Mouse (Mus musculus) E14TG2a.4 (cell line): ENCODE results near the gene Eif6.

ENCODE experiments used
- H3K27me3 ChIP-seq: 2 replicates; pipeline ENCODE4 v1.6.1; 2014; ENCODE audit warnings: low read length, control low read depth; ENCODE audit not compliant: insufficient read depth
- H3K36me3 ChIP-seq: 2 replicates; pipeline ENCODE4 v1.6.1; 2014; ENCODE audit warnings: low read length, control low read depth; ENCODE audit not compliant: insufficient read depth
- H3K4me1 ChIP-seq: replicated peaks from 2 replicates; pipeline ENCODE4 v1.6.1; 2014; ENCODE audit warnings: low read depth, low read length, control low read depth
- H3K4me3 ChIP-seq: replicated peaks from 2 replicates; pipeline ENCODE4 v1.5.1; 2014; ENCODE audit warnings: mild to moderate bottlenecking, low read length
- H3K9me3 ChIP-seq: 2 replicates; pipeline ENCODE4 v1.6.1; 2014; ENCODE audit warnings: low read length, control low read depth
- CTCF ChIP-seq: conservative IDR thresholded peaks from 2 replicates; pipeline ENCODE4 v1.5.1; 2014; ENCODE audit warnings: low read length
- NANOG ChIP-seq: IDR thresholded peaks from 2 replicates; pipeline ENCODE4 v1.6.1; 2014; ENCODE audit warnings: borderline replicate concordance, low read length, mixed read lengths
- POU5F1 ChIP-seq: IDR thresholded peaks from 2 replicates; pipeline ENCODE4 v1.6.1; 2014; ENCODE audit warnings: low read length, borderline replicate concordance

Eif6 gene

GRCm38 (mm10) chr2:155806548-155806947, 20.2 kb downstream of the Eif6 start:
- H3K36me3 ChIP-seq: no peaks in the 10 kb centered on the region
- no peaks in the 10 kb centered on the region for H3K9me3 ChIP-seq
- no peak for TF ChIP-seq POU5F1
- TF ChIP-seq NANOG: no peak
- TF ChIP-seq CTCF: no peak
- H3K27me3 ChIP-seq: peaks cover 38% of the 10 kb centered on the region
- peaks cover 18% of the 10 kb centered on the region for H3K4me1 ChIP-seq
- no peak overlapping the region for H3K4me3 ChIP-seq

GRCm38 (mm10) chr2:155805925-155806255, 20.8 kb downstream of the Eif6 start:
- Histone ChIP-seq H3K27me3 (peaks cover 40% of the 10 kb centered on the region), H3K9me3 (no peaks in the 10 kb centered on the region), H3K4me3 (no peak overlapping the region), H3K36me3 (no peaks in the 10 kb centered on the region), H3K4me1 (peaks cover 13% of the 10 kb centered on the region)
- TF ChIP-seq NANOG (no peak), CTCF (no peak), POU5F1 (no peak)

DNA sequence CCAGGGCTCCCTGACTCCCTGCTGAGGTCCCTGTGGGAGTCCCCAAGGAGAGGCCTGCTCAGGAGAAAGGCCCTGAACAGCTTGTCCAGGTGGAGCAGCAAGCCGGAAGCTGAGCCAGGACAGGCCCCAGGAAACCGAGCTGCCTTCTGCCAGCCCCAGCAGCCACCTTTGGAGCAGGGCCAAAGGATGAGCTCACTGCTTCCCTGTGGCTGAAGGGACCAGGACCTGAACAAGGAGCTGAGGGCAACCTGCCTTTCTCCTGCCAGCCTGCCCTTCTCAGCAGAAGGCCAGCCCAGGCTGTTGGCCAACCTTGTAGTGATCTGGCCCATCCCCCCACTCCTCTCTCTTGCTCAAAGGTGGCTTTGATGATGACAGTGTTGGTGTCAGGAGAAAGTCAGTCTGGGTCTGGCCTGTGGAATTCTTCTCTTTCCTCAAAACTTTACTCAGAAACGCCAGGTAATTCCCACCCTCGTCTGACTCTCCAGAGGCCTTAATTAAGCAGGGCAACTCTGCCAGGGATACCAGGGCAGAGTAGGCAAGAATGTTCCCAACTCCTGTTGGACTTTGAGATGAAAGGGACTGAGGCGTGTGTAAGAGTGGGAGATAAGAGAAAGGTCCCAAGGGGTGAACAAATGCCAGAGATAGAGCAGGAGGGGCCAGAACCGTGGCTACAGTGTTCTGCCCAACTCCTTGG, 21.3 kb downstream of the Eif6 start:
- Histone ChIP-seq H3K36me3 (no peaks in the 10 kb centered on the region), H3K4me3 (no peak overlapping the region), H3K4me1 (peaks cover 8% of the 10 kb centered on the region), H3K27me3 (peaks cover 36% of the 10 kb centered on the region), H3K9me3 (no peaks in the 10 kb centered on the region)
- no peak for TF ChIP-seq NANOG
- TF ChIP-seq POU5F1: no peak
- no peak for TF ChIP-seq CTCF

DNA sequence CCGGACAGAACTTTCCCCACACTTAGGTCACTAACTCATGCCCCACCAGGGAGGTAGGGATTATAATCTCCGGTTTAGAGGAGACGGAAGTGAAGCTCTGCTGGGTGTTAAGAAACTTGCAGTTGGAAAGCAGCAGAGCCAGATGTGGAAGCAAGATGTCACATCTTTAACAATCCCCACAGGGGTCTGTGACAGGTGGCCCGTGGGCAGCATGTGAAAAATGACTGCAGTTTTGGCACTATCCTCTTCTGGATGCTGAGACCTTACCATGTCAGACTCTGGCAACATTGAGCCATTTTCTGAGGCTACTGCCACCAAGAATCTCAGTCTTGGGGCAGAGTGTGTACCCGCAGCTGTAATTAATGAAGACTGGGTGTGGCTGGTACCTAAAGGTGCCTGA, 22.7 kb downstream of the Eif6 start:
- Histone ChIP-seq H3K36me3 (no peaks in the 10 kb centered on the region), H3K4me3 (no peak overlapping the region), H3K9me3 (no peaks in the 10 kb centered on the region), H3K27me3 (peaks cover 29% of the 10 kb centered on the region), H3K4me1 (no peaks in the 10 kb centered on the region)
- no peak for TF ChIP-seq NANOG
- TF ChIP-seq POU5F1: no peak
- TF ChIP-seq CTCF: no peak

- Histone ChIP-seq H3K27me3 (peaks cover 27% of the 10 kb centered on the region), H3K36me3 (no peaks in the 10 kb centered on the region), H3K9me3 (no peaks in the 10 kb centered on the region), H3K4me1 (no peaks in the 10 kb centered on the region), H3K4me3 (no peak overlapping the region)
- TF ChIP-seq NANOG (no peak), CTCF (peak; percentile 59), POU5F1 (no peak)
Measured at GRCm38 (mm10) chr2:155802761-155803160, 24.0 kb downstream of the Eif6 start.

DNA sequence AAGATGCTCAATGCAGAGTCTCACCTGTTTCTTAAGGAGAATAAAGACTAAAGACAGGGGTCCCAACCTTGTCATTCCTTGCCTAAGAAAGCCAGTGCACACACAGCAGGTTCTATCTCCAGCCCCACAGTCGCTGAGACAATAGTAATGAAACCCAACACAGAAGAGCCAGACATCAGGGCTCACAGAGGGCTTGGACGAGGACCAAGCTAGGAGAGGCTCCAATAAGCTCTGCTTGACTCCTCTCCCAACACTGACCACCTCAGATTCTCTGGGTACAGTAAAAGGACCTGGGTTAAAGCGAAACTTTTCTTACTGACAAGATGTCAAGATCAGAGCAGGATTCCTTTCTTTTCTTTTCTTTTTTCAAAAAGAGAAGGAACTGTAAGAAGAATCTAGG, 28.1 kb downstream of the Eif6 start:
- peaks cover 12% of the 10 kb centered on the region for H3K27me3 ChIP-seq
- peaks cover 7% of the 10 kb centered on the region for H3K4me1 ChIP-seq
- no peaks in the 10 kb centered on the region for H3K36me3 ChIP-seq
- TF ChIP-seq NANOG: no peak
- no peak for TF ChIP-seq POU5F1
- no peak for TF ChIP-seq CTCF
- no peaks in the 10 kb centered on the region for H3K9me3 ChIP-seq
- H3K4me3 ChIP-seq: no peak overlapping the region

DNA sequence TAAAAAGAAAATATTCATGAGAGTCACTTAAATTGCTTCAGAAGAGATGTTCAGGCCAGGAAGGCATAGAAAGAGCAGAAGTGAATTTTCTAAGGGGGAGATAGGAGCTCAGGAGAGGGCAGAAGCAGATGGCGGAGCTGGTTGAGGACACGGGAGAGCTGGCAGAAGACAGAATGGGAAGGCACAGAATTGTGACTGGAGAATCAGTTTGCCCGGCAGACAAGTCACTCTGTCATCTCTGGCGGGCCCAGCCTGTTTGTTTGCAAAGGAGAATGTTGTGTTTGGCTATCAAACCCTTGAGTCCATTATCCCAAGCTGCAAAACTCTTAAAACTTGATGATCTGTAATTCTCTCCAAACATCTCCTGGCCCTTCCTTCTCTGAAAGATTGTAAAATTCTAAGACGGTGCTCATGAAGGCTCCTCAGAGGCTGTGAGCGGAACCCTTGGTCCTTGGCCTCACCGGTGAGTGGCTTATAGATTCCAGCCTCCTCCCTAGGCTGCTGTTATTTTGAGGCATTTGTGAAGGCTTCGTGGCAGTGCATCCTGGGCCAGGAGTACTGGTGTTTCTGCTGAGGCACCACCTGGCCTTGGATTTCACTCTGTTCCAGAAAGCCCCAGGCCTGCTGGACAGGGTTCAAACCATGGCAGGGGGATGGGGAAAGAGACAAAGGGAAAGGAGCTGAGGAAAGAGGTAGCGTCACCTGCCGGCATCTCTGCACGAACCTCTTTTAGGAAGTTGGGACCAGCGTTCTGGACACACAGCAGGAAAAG, 31.9 kb downstream of the Eif6 start:
- Histone ChIP-seq H3K9me3 (no peaks in the 10 kb centered on the region), H3K27me3 (peaks cover 10% of the 10 kb centered on the region; the same call in 1 of the 2 replicates), H3K36me3 (no peaks in the 10 kb centered on the region), H3K4me3 (no peak overlapping the region), H3K4me1 (peaks cover 19% of the 10 kb centered on the region)
- TF ChIP-seq NANOG: no peak
- no peak for TF ChIP-seq CTCF
- no peak for TF ChIP-seq POU5F1

DNA sequence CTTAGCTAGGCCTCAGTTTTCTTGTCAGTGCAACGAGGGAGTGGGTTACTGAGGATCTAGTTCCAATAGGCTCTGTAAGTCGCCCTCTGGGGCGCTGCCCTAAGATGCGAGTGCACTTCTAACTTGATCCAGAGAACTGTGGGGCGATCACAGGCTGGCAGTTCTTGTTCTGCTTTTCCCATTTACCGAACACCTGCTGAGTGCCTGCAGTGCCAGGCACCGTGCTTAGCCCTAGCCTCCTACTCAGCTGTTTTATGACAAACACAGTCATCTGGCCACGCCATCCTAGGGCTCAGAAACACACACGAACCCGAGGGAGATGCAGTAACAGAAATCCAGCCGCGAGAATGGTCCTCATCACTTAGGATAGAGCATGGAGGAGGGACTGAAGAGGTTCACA, 33.8 kb downstream of the Eif6 start:
- Histone ChIP-seq H3K4me3 (0 out of 2 replicates have a peak overlapping the region, but pooled peaks have one; percentile 20), H3K4me1 (peaks cover 19% of the 10 kb centered on the region), H3K36me3 (no peaks in the 10 kb centered on the region), H3K9me3 (no peaks in the 10 kb centered on the region), H3K27me3 (peaks cover 8% of the 10 kb centered on the region; the same call in 1 of the 2 replicates)
- TF ChIP-seq CTCF (no peak), POU5F1 (no peak), NANOG (no peak)
